Mouse (Mus musculus) yolk sac, embryonic 10.5 days (tissue): Measurements from ENCODE around the gene Pou3f1.
"Not testable (repeated sequence)": the region's sequence is repeated elsewhere in the genome, so short reads cannot be mapped to it uniquely, and the experiment has no call there.

Experiments used
- DNase-seq: peaks from one replicate; pipeline ENCODE4 v3.0.0-alpha.2; 2017; ENCODE audit warnings: low spot score

The Pou3f1 gene

DNA sequence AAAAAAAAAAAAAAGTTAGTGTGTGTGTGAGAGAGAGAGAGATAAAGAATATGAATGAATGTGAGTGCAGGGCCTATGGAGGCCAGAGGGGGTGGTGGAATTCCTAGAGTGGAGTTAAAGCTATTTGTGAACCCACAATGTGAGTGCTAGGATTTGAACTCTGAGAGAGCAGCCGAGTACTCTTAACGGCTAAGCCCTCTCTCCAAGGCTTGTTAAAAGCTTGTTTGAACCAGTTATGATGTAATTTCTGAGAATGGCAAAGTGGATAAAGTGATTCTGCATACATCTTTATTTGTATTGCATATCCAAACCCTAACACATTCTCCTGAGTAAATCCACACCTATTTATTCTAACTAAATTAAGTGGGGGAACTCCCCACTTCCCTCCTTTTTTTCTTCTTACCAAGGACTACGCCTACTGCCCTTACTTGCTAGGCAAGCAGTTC is 35.8 kb downstream of the Pou3f1 start:
- DNase-seq = no peak

- DNase-seq = peak; percentile 92
These were observed 36.7 kb downstream of the Pou3f1 start, which contains the start of gene Utp11 for GRCm38 (mm10) chr4:124693135-124693894. Gene Utp11, minus strand, starts transcription at chr4:124693600.

DNA sequence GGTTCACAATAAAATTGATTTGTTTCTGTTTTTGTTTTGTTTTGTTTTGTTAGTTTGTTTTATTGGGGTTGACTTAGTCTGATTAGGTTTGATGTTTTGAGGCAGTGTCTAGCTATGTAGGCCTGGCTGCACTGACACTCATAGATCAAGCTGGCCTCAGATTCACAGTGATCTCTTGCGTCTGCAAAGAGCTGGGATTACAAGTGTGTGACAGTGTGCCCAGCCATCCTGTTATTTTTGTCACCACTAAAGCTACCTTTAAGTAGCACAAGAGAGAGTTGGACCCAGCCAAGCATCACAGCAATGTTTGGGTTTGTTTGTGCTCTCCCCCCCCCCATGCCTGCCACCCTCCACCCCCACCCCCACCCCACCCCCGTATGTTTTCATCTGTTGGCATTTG is 38.0 kb downstream of the Pou3f1 start:
- DNase-seq = no peak

- peak; percentile 50 for DNase-seq
These were observed 39.3 kb downstream of the Pou3f1 start for GRCm38 (mm10) chr4:124695786-124696516.

GRCm38 (mm10) chr4:124699791-124700190 is 43.2 kb downstream of the Pou3f1 start:
- DNase-seq = no peak

- DNase-seq = peak; percentile 96
These were observed 43.8 kb downstream of the Pou3f1 start, which contains the start of gene Fhl3 for GRCm38 (mm10) chr4:124700248-124700971. Gene Fhl3, plus strand, starts transcription at chr4:124700701.

- peak; percentile 69 for DNase-seq
These were observed 44.6 kb downstream of the Pou3f1 start for GRCm38 (mm10) chr4:124701052-124701845.

- no peak for DNase-seq
These were observed 45.3 kb downstream of the Pou3f1 start for GRCm38 (mm10) chr4:124701916-124702315.

- DNase-seq = peak; percentile 7
These were observed 46.8 kb downstream of the Pou3f1 start for GRCm38 (mm10) chr4:124703406-124703805.

DNA sequence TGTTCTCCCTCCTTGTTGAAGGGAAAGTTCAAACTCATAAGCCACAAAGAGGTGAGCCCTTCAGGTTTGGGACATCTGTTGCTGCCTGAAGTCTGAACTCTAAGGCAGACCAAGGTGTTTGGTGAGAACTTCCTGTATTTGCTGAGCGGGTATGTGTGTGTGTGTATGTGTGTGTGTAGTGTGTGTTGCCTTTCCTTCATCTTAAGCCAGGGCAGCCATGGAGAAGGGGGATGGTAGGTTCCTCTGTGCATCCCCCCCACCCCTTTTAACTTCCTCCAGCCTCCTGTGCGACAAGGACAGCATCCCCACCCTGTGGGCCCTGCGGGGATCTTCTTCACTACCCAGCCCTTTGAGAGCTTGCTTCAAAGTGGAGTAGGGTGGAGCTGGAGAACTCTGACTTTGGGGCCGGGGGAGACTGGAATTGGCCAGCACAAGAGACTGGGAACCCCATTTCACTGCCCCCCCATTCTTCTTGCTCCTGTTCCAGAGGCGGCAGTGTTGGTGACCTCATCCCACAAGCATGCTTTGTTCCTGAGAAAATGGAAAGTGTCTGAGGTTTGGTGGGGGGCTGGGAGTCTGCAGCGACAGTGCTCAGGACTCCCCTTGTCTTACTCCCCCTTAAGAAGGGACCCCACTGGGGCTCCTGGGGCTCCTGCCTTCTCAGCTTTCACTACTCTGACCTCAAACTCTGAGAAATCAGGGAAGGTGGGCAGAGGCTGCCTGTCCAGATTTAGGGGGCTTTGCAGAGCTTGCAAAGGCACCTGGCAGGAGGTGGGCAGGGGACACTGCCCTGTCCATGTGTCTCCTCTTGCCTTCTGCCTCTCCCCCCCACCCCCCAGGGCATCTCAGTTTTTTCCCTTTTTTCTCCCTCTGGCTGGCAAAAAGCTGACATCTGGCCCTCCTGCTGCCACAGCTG is 47.5 kb downstream of the Pou3f1 start:
- DNase-seq = peak; percentile 26

DNA sequence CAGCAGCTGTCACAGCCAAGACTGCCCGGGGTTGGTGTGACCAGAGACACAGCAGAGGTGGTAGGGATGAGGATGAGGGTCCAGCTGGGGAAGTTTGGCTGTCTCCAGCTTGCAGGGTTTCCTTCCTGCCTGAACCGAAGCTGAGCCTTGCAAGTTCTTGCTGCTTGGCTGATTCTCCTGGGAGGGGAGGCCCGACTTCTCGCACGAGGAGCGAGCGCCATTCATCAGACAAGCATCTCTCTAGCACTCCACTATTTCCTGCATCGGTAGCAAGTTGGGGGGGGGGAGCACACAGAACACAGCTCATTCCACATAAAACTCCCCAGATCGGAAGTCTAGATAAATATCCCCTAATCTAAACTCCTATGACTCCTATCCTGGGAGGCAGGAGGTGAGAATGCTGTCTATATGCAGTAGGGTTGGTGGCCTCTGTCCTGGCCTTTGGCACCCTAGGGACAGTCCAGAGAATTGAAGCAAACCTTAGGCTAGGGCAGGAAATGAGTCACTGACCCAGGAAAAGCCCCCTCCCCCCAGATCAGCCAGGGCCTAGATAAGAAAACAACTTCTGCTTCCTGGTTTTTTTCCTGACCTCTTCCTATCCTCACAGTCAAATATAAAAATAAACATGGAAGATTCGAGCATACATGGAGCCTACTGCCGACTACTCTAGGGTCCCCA is 48.3 kb downstream of the Pou3f1 start:
- peak; percentile 85 for DNase-seq

DNA sequence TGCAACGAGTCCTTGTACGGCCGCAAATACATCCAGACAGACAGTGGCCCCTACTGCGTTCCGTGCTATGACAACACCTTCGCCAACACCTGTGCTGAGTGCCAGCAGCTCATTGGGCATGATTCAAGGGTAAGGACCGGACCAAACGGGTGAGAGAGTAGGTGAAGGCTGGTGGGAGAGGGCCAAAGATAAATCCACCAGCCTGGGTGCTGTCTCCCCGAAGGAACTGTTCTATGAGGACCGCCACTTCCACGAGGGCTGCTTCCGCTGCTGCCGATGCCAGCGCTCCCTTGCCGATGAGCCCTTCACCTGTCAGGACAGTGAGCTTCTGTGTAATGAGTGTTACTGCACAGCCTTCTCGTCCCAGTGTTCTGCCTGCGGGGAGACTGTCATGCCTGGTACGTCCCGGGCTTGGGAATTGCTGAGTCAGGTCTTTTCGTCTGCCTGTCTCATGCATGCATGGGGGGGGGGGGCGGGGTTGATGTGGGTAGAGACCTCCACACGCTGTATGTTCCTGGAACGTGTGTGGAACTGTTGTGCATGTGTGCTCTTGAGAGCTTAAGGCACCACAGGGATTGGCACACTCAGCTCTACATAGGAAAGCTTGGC is 49.2 kb downstream of the Pou3f1 start:
- peak; percentile 6 for DNase-seq

GRCm38 (mm10) chr4:124707381-124708199 is 51.0 kb downstream of the Pou3f1 start:
- peak; percentile 3 for DNase-seq

- DNase-seq = not testable (repeated sequence)
These were observed 51.6 kb downstream of the Pou3f1 start for GRCm38 (mm10) chr4:124708200-124708517.

- DNase-seq = peak; percentile 96
These were observed 52.2 kb downstream of the Pou3f1 start for GRCm38 (mm10) chr4:124708518-124709477.

DNA sequence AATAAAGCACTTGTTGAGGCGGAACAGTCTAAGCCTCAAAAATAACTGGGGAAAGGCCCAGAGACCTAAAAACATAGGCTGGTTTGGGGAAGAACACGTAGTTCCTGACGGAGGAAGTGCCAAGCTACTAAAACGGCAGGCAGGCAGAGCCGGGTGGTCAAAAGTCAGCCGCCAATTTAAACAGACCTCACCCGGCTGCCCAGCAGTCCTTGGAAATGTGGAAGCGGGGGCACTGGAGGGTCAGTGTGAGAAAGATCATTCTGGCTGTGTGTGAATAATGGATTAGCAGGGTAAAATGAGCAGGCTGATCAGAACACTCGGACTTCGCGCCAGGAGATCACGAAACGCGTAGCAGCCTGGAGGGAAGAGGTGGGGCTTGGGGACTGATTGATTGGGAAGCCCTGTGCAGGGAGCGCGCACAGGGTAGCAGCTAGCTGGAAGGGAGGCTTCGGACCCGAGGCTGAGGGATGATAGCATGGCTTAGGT is 53.4 kb downstream of the Pou3f1 start:
- peak; percentile 67 for DNase-seq
